Mouse (Mus musculus) large intestine, adult 2 months (tissue): ENCODE measurements around the gene Rnf149. TPM values are rescaled to one million over a fixed set of nuclear protein-coding genes. Genes with fewer than 3 reads are reported as not detected.

ENCODE experiments used
- polyA plus RNA-seq: library from polyadenylated mRNA; depleted of rRNA; stranded (reverse); fragments of >200 nt; gene quantifications from 2 replicates; pipeline ENCODE4 v1.2.3, GENCODE M21; 2012; rRNA removed

The Rnf149 gene
- polyA plus RNA-seq, 1 experiment, result 17.9 TPM

Other genes starting within 250 kb of the Rnf149 start
- gene Rpl31, start 209.6 kb downstream of the Rnf149 start, polyA plus RNA-seq, result 291 and 314 TPM in 2 replicates
- 8.0 and 13.5 TPM in 2 replicates for gene Tbc1d8, start 98.7 kb downstream of the Rnf149 start, polyA plus RNA-seq
- 10.7 and 12.6 TPM in 2 replicates for gene Cnot11, start 42.4 kb downstream of the Rnf149 start, polyA plus RNA-seq
- gene Creg2, start 74.1 kb upstream of the Rnf149 start, polyA plus RNA-seq, result 0.10 and 0.15 TPM in 2 replicates
- gene Rfx8, start 143.6 kb upstream of the Rnf149 start, polyA plus RNA-seq, result not detected in 2 replicates
- not detected in 2 replicates for gene Gm3646, start 227.9 kb upstream of the Rnf149 start, polyA plus RNA-seq